Mouse (Mus musculus) bone marrow macrophage, adult 2 months (primary cell): ENCODE data around the gene Cenpb.

ENCODE experiments used
- CTCF ChIP-seq: IDR thresholded peaks from 2 replicates; pipeline ENCODE4 v1.5.1; 2012; ENCODE audit warnings: low read depth, mild to moderate bottlenecking, low read length, moderate library complexity
- POLR2A ChIP-seq: IDR thresholded peaks from 2 replicates; pipeline ENCODE4 v1.6.1; 2012; ENCODE audit warnings: mild to moderate bottlenecking, low read depth, low read length, borderline replicate concordance

GRCm38 (mm10) chr2:131187602-131187922, 7.7 kb upstream of the Cenpb start:
- no peak for TF ChIP-seq POLR2A
- no peak for TF ChIP-seq CTCF
